Mouse (Mus musculus) ovary, postnatal 10 days (tissue): ENCODE data around the gene Atxn1.

Experiments used
- DNase-seq: peaks from one replicate; pipeline ENCODE4 v3.0.0; 2022; ENCODE audit warnings: low spot score

The Atxn1 gene

GRCm38 (mm10) chr13:45822491-45822829 lies 142.3 kb downstream of the Atxn1 start:
- no peak for DNase-seq

- no peak for DNase-seq
Observed at GRCm38 (mm10) chr13:45821764-45822490, 142.9 kb downstream of the Atxn1 start.

- no peak for DNase-seq
Observed at GRCm38 (mm10) chr13:45820473-45821230, 144.2 kb downstream of the Atxn1 start.

GRCm38 (mm10) chr13:45816670-45817069 lies 148.1 kb downstream of the Atxn1 start:
- no peak for DNase-seq

GRCm38 (mm10) chr13:45809777-45810410 lies 154.9 kb downstream of the Atxn1 start:
- no peak for DNase-seq

- DNase-seq = no peak
Observed at GRCm38 (mm10) chr13:45807593-45808043, 157.2 kb downstream of the Atxn1 start.

- DNase-seq = no peak
Observed at GRCm38 (mm10) chr13:45806600-45807525, 157.9 kb downstream of the Atxn1 start.

GRCm38 (mm10) chr13:45805915-45806599 lies 158.8 kb downstream of the Atxn1 start:
- DNase-seq = no peak

- no peak for DNase-seq
Observed at GRCm38 (mm10) chr13:45802620-45803410, 162.0 kb downstream of the Atxn1 start.

- DNase-seq = no peak
Observed at GRCm38 (mm10) chr13:45798248-45798647, 166.6 kb downstream of the Atxn1 start.

- no peak for DNase-seq
Observed at GRCm38 (mm10) chr13:45797696-45798095, 167.1 kb downstream of the Atxn1 start.

GRCm38 (mm10) chr13:45796286-45796685 lies 168.5 kb downstream of the Atxn1 start:
- no peak for DNase-seq

GRCm38 (mm10) chr13:45793796-45794195 lies 171.0 kb downstream of the Atxn1 start:
- DNase-seq = no peak

- no peak for DNase-seq
Observed at GRCm38 (mm10) chr13:45786409-45786808, 178.4 kb downstream of the Atxn1 start.

GRCm38 (mm10) chr13:45783681-45784080 lies 181.1 kb downstream of the Atxn1 start:
- no peak for DNase-seq

GRCm38 (mm10) chr13:45778750-45779149 lies 186.1 kb downstream of the Atxn1 start:
- no peak for DNase-seq

- no peak for DNase-seq
Observed at GRCm38 (mm10) chr13:45778171-45778570, 186.6 kb downstream of the Atxn1 start.

GRCm38 (mm10) chr13:45775516-45775915 lies 189.3 kb downstream of the Atxn1 start:
- no peak for DNase-seq

GRCm38 (mm10) chr13:45773381-45774168 lies 191.2 kb downstream of the Atxn1 start:
- no peak for DNase-seq

- DNase-seq = no peak
Observed at GRCm38 (mm10) chr13:45769757-45770156, 195.1 kb downstream of the Atxn1 start.
